Mouse (Mus musculus): Measurements from ENCODE around the gene Zdhhc4.

- TF ChIP-seq CTCF (IDR thresholded peaks at IDR 0.05; ENCODE audit: low read depth) = no peak
- TF ChIP-seq EP300 (optimal IDR thresholded peaks at IDR 0.05) = no peak
Measured at GRCm38 (mm10) chr5:143346367-143346766, 17.3 kb upstream of the Zdhhc4 start.

All from stomach, postnatal 0 days (tissue).